Mouse (Mus musculus): Measurements from ENCODE around the gene Cirbp. TPM values are rescaled to one million over a fixed set of nuclear protein-coding genes. Genes with fewer than 3 reads are reported as not detected.
"Not testable (repeated sequence)": the region's sequence is repeated elsewhere in the genome, so short reads cannot be mapped to it uniquely, and the experiment has no call there.

Gene Cirbp
- polyA plus RNA-seq, 1 experiment from 2014 or later: 153 TPM

- peaks cover 6% of the 10 kb centered on the region; the same call in 1 of the 2 replicates for H3K36me3 ChIP-seq
- 11% methylated on average over 44 of the region's 44 CpGs for WGBS
- peak overlapping the region; percentile 81 for H3K27ac ChIP-seq
- DNase-seq (ENCODE audit: low spot score): no peak
- H3K27me3 ChIP-seq (ENCODE audit: insufficient read depth, poor library complexity, severe bottlenecking): peaks cover 8% of the 10 kb centered on the region
- peaks cover 87% of the 10 kb centered on the region for H3K4me1 ChIP-seq (replicated peaks)
- H3K9me3 ChIP-seq: no peaks in the 10 kb centered on the region
- peak overlapping the region; percentile 53 for H3K4me3 ChIP-seq
Observed at GRCm38 (mm10) chr10:80164161-80164997, 1.4 kb upstream of the Cirbp start.

- Histone ChIP-seq H3K9me3 (no peaks in the 10 kb centered on the region), H3K4me3 (peak overlapping the region; percentile 53), H3K27me3 (ENCODE audit: insufficient read depth, poor library complexity, severe bottlenecking) (peaks cover 8% of the 10 kb centered on the region), H3K4me1 (replicated peaks) (peaks cover 87% of the 10 kb centered on the region), H3K36me3 (peaks cover 11% of the 10 kb centered on the region), H3K27ac (peak overlapping the region; percentile 81)
- peak; percentile 96 for DNase-seq (ENCODE audit: low spot score)
- under 1% methylated on average over 17 of the region's 17 CpGs for WGBS
Observed at GRCm38 (mm10) chr10:80164998-80165344, 814 bp upstream of the Cirbp start.

GRCm38 (mm10) chr10:80166136-80166535, 351 bp downstream of the Cirbp start:
- 85% methylated on average over 4 of the region's 4 CpGs for WGBS
- H3K27ac ChIP-seq: peak overlapping the region; percentile 100
- not testable (repeated sequence) for DNase-seq (ENCODE audit: low spot score); H3K9me3 ChIP-seq; H3K27me3 ChIP-seq (ENCODE audit: insufficient read depth, poor library complexity, severe bottlenecking)
- peak overlapping the region; percentile 93 for H3K4me3 ChIP-seq
- peaks cover 85% of the 10 kb centered on the region for H3K4me1 ChIP-seq (replicated peaks)
- H3K36me3 ChIP-seq: peaks cover 22% of the 10 kb centered on the region

GRCm38 (mm10) chr10:80167460-80168037, 1.8 kb downstream of the Cirbp start:
- peak; percentile 99 for DNase-seq (ENCODE audit: low spot score)
- peak overlapping the region; percentile 93 for H3K4me3 ChIP-seq
- H3K27ac ChIP-seq: peak overlapping the region; percentile 100
- H3K36me3 ChIP-seq: peaks cover 36% of the 10 kb centered on the region
- H3K27me3 ChIP-seq (ENCODE audit: insufficient read depth, poor library complexity, severe bottlenecking): peaks cover 8% of the 10 kb centered on the region
- under 1% methylated on average over 55 of the region's 55 CpGs for WGBS
- H3K9me3 ChIP-seq: no peaks in the 10 kb centered on the region
- H3K4me1 ChIP-seq (replicated peaks): peaks cover 84% of the 10 kb centered on the region

GRCm38 (mm10) chr10:80168038-80168661, 2.4 kb downstream of the Cirbp start:
- DNase-seq (ENCODE audit: low spot score): peak; percentile 96
- WGBS: under 1% methylated on average over 48 of the region's 48 CpGs
- H3K36me3 ChIP-seq: peaks cover 40% of the 10 kb centered on the region
- H3K4me3 ChIP-seq: peak overlapping the region; percentile 93
- peaks cover 83% of the 10 kb centered on the region for H3K4me1 ChIP-seq (replicated peaks)
- H3K27me3 ChIP-seq (ENCODE audit: insufficient read depth, poor library complexity, severe bottlenecking): peaks cover 8% of the 10 kb centered on the region
- no peaks in the 10 kb centered on the region for H3K9me3 ChIP-seq
- peak overlapping the region; percentile 100 for H3K27ac ChIP-seq

GRCm38 (mm10) chr10:80169070-80169469, 3.3 kb downstream of the Cirbp start:
- no peak for DNase-seq (ENCODE audit: low spot score)
- 74% methylated on average over 1 of the region's 1 CpGs for WGBS
- Histone ChIP-seq H3K27ac (peak overlapping the region; percentile 100), H3K27me3 (ENCODE audit: insufficient read depth, poor library complexity, severe bottlenecking) (peaks cover 2% of the 10 kb centered on the region), H3K4me1 (replicated peaks) (peaks cover 81% of the 10 kb centered on the region), H3K36me3 (peaks cover 40% of the 10 kb centered on the region), H3K9me3 (no peaks in the 10 kb centered on the region), H3K4me3 (peak overlapping the region; percentile 93)

- H3K4me1 ChIP-seq (replicated peaks): peaks cover 78% of the 10 kb centered on the region
- peak overlapping the region; percentile 93; the same call in 1 of the 2 replicates for H3K4me3 ChIP-seq
- no peak overlapping the region for H3K27ac ChIP-seq
- no peaks in the 10 kb centered on the region for H3K9me3 ChIP-seq
- DNase-seq (ENCODE audit: low spot score): no peak
- peaks cover 40% of the 10 kb centered on the region for H3K36me3 ChIP-seq
- H3K27me3 ChIP-seq (ENCODE audit: insufficient read depth, poor library complexity, severe bottlenecking): no peaks in the 10 kb centered on the region
- 98% methylated on average over 7 of the region's 7 CpGs for WGBS
Observed at GRCm38 (mm10) chr10:80169651-80170050, 3.9 kb downstream of the Cirbp start.

GRCm38 (mm10) chr10:80170052-80170451, 4.3 kb downstream of the Cirbp start:
- H3K4me1 ChIP-seq (replicated peaks): peaks cover 78% of the 10 kb centered on the region
- H3K4me3 ChIP-seq: peak overlapping the region; percentile 25; the same call in 1 of the 2 replicates
- H3K27ac ChIP-seq: no peak overlapping the region
- no peaks in the 10 kb centered on the region for H3K9me3 ChIP-seq
- DNase-seq (ENCODE audit: low spot score): no peak
- H3K27me3 ChIP-seq (ENCODE audit: insufficient read depth, poor library complexity, severe bottlenecking): no peaks in the 10 kb centered on the region
- 94% methylated on average over 16 of the region's 16 CpGs for WGBS
- peaks cover 40% of the 10 kb centered on the region for H3K36me3 ChIP-seq

- H3K27me3 ChIP-seq (ENCODE audit: insufficient read depth, poor library complexity, severe bottlenecking): no peaks in the 10 kb centered on the region
- H3K36me3 ChIP-seq: peaks cover 40% of the 10 kb centered on the region
- no peak for DNase-seq (ENCODE audit: low spot score)
- 0 out of 2 replicates have a peak overlapping the region, but pooled peaks have one; percentile 13 for H3K27ac ChIP-seq
- peak overlapping the region; percentile 23 for H3K4me3 ChIP-seq
- H3K4me1 ChIP-seq (replicated peaks): peaks cover 77% of the 10 kb centered on the region
- 97% methylated on average over 19 of the region's 19 CpGs for WGBS
- H3K9me3 ChIP-seq: no peaks in the 10 kb centered on the region
Observed at GRCm38 (mm10) chr10:80170601-80171021, 4.8 kb downstream of the Cirbp start.

GRCm38 (mm10) chr10:80171252-80171651, 5.5 kb downstream of the Cirbp start:
- DNase-seq (ENCODE audit: low spot score): no peak
- Histone ChIP-seq H3K27me3 (ENCODE audit: insufficient read depth, poor library complexity, severe bottlenecking) (no peaks in the 10 kb centered on the region; the same call in 1 of the 2 replicates), H3K36me3 (peaks cover 42% of the 10 kb centered on the region), H3K27ac (peak overlapping the region; percentile 89; the same call in 1 of the 2 replicates), H3K4me3 (peak overlapping the region; percentile 65), H3K4me1 (replicated peaks) (peaks cover 78% of the 10 kb centered on the region), H3K9me3 (no peaks in the 10 kb centered on the region)
- WGBS: 94% methylated on average over 15 of the region's 15 CpGs

GRCm38 (mm10) chr10:80171760-80172526, 6.2 kb downstream of the Cirbp start:
- 84% methylated on average over 45 of the region's 45 CpGs for WGBS
- H3K4me3 ChIP-seq: peak overlapping the region; percentile 65

More at GRCm38 (mm10) chr10:80171760-80172526, 6.2 kb downstream of the Cirbp start:
- H3K27ac ChIP-seq: peak overlapping the region; percentile 89
- no peaks in the 10 kb centered on the region for H3K9me3 ChIP-seq
- H3K27me3 ChIP-seq (ENCODE audit: insufficient read depth, poor library complexity, severe bottlenecking): no peaks in the 10 kb centered on the region; the same call in 1 of the 2 replicates
- DNase-seq (ENCODE audit: low spot score): no peak
- H3K4me1 ChIP-seq (replicated peaks): peaks cover 78% of the 10 kb centered on the region
- H3K36me3 ChIP-seq: peaks cover 45% of the 10 kb centered on the region
